Mouse (Mus musculus) c-Kit-positive CD71-negative TER-119-negative erythroid progenitor cells, embryonic 14.5 days (primary cell): Measurements from ENCODE around the gene Pdgfc.

Experiments used
- DNase-seq: peaks from one replicate; pipeline ENCODE4 v3.0.0-alpha.2; 2013; ENCODE audit warnings: low read depth

The Pdgfc gene

DNA sequence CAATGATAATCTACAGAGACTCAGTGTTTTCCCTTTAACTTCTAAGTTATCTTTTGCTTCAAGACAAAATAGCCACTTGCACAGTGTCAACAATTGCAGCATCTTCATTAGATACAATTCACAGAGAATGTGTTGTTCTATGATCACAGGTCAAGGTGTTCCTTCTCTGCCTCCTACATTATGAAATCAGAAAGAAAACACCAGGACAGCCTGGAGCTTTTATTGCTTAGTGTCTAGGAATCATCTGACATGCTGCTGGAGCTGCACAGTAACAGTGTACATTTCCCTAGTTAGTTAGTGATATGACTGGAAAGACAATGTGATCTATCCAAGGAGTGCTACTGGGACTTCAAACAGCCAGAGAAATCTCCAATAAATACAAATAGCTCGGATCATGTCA, 118.2 kb downstream of the Pdgfc start:
- no peak for DNase-seq

DNA sequence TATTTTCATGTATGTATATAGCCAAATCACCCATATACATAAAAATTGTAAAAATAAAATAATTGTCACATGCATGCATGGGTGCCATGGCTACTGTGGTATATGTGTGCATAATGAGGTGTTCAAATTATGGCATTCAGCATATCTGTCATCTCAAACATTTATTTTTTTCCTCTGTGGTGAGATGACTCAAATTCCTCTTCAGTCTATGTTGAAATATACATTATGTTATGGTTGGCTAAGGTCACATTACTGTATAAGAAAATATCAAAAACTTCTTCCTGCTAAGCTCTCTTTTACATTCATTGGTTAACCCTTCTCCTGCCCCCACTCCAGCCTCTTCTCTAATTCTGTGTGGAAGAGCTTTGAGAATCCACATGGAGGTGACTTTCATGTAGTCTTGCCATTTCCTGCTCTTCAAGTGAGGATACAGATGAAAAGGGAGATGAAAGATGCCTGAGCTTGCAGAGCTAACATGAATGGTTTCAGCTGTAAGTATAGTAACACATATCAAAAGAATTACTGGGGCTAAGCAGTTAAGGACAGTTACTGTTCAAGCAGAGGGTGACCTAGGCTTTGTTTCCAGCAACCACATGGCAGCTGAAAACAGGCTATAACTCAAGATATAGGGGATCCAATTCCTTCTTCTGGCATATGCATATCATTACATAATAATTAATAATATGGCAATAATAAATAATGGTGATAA, 124.4 kb downstream of the Pdgfc start:
- no peak for DNase-seq

DNA sequence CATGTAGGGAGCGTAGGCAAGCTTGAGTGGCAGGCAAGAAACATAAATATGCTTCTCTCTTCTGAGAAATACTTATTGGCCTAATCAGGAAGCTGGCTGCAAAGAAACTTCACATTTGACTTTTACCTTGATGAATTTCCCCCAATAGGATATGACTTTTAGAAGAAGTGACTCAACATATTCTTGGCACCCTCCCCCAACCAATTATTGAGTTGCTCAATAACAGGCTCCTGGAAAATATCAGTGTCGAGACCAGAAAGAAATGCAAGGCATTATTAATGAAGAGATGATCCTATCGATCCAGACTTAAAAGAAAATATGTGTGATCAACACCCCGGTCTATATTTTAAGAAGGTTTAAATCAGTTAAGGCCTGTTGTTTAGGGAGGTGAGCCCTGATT, 125.9 kb downstream of the Pdgfc start:
- no peak for DNase-seq

DNA sequence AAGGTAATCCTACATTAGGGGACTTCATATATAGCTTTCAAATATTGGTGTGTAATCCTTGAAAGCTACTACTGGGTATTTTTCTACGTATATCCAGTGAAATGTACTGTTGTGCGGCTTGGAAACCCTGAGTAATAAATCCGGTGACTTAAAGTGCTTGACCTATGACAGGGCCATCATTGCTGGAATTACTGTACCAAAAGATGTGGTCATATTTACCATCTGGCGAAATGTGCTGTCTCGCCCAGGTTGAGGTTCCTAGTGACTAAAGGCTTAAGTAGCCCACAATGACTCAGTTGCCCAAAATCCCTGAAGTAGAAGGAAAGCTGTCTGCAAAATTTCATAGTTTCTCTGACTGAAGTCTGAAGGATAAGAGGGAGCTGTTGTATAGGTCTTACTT, 127.9 kb downstream of the Pdgfc start:
- no peak for DNase-seq

DNA sequence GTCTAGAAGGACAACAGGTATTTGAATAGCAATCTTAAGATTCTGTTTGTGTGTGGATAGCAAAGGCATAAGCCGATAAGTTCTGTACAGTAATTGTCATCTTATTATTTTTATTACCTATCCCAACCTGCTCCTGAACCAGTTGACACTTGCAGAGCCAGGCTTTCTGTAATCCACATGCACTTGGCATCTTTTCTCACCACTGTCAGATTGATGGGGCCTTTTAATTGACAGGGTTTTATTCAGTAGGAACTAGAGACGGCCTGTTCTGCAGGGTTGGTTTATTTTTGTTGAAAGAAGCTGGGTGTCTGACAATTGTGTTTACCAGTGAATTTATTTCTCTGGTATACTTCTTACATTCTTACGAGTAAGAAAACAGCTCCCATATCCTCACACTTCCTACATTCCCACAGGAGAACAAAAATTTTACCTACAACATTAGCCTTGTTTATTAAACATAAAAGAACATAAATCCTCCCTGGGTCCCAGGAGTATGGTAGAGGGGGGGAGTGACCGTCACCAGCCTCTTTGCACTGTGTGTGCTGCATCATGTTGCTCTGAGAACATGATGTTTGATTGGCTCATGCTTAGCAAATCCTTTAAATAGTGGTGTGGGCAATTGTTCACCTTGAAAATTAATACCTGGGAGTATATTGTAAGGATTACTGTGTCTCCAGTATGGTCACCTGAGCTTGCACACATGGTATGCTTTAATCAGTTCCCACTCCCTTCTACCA, 134.0 kb downstream of the Pdgfc start:
- DNase-seq, result no peak

DNA sequence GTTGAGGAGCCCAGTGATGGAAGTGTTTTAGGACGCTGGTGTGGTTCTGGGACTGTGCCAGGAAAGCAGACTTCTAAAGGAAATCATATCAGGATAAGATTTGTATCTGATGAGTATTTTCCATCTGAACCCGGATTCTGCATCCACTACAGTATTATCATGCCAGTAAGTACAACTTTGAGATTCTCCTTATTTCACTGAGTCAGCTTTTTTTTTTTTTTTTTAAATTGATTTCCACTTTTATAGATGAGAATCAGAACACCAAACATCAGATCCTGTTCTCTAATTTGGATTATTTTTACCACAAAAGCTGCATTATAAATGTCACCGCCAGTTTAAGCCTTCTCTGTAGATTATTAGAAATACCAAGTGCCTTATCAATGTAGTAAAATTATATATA, 138.6 kb downstream of the Pdgfc start:
- no peak for DNase-seq

DNA sequence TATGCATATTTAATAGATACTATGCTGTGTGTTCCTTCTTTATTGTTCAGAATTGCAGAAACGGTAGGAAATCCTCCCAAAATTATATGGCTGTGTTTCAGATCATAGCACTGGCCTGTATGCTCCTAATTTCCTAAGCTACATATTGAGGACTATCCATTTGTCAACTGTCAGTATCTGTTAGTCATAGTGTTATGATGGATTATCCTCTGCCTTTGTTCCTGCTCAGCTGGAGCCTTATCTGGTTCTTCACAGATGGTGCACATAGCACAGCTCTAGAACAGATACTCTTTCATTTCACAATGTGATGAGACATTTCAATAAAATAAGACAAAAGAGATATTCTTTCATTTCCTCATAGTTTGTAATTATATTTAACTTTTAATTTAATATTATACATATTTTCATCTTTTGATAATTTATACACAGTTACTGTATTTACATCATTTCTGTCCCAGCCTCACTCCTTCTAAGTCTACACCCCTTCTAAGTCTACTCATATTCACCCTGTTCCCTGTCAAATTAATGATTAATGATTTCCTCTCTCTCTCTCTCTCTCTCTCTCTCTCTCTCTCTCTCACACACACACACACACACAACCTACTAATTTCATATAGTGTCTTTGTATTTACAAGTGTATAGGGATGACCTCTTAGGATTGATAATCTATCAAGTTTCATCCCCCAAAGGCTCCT, 145.2 kb downstream of the Pdgfc start:
- DNase-seq, result no peak

DNA sequence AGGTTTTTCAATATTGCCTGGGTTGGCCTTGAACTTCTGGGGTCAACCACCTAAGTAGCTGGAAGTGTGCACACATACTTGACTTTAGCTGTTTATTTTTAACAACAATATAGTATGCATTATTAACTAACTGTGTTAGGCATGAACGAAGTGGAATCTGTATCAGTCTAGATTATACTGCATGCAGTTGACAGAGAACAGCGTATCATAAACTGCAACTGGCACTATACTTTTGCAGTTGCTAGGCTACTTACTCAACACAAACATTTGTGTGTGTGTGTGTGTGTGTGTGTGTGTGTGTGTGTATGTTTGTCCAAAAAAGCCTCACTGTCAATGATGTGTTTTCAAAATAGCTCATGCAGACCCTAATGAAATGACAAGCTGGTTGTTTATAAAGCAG, 160.7 kb downstream of the Pdgfc start:
- no peak for DNase-seq

DNA sequence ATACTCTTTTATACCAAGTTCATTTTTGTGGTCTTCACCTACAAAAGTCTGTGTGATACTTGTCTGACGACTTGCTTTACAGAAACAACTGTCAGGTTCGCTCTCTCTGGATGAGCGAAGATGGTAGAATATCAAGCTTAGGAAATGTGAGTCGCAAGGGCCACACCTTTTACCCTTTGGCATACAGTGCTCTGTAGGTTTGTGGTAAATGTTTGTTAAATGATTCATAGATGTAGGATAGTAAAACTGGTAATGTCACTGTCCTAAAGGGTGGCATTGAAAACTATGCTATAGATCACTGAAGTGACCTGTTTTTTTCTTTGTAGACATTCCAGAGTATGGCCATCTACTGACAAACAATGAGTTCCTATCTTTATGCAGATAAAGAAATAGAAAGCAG, 161.4 kb downstream of the Pdgfc start:
- no peak for DNase-seq

DNA sequence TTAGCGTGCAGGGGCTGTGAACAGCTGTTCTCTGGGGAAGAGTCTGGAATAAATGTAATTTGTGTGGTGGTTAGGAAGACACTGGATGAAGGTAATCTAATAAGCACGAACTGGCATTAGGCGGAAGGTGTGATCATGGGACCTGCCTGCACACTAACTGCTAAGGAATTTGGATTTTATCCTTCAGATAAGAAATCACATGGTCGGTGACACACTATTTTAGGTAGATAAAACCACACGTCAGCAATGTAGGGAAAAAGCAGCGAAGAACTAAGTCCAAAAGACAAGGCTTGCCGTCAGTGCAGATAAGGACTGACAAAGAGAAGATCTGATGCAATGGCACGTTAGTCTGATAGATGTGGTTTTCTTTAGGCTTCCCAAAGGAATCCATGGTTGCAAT, 164.4 kb downstream of the Pdgfc start:
- DNase-seq, result no peak

DNA sequence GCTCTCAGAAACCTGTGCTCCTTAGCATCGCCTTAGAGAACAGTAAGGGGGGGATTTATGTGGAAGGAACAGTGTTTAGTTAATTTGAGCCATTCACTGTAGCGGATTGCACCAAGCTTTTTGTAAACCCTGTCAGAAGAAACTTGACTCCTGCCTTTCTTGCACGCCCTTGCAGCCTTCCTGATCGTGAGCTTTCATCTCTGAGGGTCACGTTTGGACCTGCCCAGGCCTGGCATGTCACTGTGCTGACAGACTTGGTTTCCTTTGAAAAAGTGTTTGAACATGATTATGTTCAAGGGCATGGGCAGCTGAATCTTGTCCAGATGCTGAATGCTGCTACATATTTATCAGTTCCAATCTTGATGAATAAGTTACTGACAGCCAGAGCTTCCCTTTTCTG, 169.0 kb downstream of the Pdgfc start:
- DNase-seq, result no peak

DNA sequence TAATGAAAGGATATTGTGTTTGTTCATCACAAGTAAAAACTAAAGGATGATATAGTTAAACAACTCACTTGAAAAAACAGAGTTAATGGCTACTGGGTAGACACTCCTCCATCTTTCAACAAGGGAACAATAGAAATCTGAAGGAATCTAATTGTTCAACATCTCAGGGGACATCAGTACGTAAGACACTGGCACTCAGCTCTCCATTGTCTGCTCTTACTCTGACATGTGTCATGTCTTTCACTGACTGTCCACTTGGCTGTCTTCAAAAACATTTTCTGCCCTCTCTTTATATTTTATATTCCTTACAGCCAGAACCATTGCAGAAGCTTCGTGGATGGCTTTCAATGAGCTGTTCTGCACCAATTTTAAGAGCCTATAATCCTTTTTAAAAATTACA, 172.0 kb downstream of the Pdgfc start:
- no peak for DNase-seq

DNA sequence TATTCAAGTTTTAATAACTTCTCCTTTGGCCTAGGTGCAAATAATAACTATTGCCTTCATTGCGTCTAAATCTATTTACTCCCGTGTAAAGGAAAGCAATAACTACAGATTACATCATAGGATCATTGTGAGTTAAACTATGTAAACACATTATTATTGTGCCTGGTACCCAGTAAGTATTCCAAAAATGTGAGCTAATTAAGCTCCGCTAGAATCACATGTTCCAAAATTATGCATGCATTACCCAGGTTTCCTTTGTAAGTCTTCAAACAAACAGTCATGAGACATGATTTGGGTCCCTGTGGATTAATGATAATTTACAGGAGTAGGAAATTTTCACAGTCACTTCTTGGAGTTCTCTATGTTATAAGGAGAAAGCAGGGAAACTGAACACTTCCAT, 174.9 kb downstream of the Pdgfc start:
- no peak for DNase-seq

DNA sequence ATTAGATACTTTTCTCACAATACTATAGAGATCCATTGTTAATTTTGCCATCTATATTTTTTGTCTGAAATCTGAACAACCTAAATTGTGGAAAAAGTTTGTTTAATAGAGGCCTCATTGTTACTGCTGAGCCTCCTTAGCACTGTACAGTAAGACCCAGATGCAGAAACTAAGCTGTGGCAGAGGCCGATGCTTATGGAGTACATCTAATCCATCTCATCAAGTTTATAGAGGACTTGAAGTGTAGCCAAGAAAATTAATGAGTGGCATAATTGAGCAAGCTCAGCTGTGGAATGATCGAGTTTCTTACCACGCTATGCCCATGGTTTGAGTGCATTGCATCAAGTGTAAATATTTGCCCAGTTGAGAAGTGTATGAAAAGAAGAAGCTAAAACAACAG, 175.4 kb downstream of the Pdgfc start:
- no peak for DNase-seq

DNA sequence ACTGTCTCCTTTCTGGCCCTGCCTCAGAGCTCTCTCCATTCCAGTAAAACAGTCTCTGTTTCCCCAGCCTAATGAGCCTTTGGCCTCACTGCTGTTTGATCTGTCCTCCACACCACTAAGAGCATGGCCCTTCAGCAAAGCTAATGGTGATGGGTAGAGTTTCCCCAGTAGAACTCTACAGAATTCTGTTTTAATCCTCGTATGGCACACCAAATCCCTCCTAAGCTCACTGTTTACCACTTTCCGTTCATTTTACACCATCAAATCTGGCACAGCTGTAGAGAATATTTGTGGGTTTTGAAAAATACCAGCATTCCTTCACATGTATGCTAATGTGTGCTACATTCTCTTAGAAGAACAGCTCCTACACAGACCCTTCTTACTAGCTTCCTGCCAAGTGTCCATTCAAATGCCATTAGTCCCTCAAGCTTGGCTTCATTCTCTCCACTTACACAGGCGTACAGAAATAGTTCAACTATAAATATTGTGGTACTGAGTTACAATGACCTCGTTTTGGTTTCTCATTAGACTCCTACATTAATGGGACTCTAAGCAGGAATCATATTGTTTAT, 179.4 kb downstream of the Pdgfc start:
- DNase-seq, result no peak

DNA sequence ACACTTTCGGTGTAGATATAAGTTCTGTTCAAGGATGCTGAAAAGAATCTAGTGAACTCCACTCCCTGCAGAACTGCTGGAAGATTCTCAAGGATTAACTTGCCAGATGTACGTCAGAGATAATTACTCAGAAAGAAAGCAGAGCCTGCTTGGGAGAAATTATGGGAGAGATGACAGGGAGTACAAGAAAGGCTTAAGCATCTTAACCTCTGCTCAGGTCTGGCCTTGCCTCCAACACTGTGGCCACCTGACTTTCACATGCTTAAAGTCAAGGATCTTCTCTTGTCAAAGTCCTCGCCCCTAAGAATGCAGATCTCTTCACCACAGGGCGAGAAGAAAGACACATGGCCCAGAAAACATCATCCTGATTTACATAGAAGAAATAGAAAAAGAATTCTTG, 185.5 kb downstream of the Pdgfc start:
- DNase-seq, result no peak

DNA sequence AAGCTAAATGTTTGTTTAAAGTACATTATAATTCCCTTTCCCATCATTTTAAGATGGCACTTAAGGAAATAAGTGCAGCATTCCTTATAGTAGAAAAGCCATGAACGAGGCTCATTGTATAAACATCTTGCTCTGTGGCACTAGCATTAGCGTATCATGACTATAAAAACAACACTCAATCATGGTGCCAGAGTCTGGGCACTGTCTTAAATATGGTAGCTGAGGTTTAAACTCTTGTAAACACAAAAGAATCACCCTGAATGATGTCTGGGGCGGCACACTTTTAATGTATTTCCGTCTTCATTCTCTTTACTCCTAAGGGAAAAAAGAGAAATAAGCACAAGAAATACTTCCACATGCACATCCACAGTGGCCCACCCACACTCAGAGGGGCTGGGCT, 192.1 kb downstream of the Pdgfc start:
- no peak for DNase-seq

DNA sequence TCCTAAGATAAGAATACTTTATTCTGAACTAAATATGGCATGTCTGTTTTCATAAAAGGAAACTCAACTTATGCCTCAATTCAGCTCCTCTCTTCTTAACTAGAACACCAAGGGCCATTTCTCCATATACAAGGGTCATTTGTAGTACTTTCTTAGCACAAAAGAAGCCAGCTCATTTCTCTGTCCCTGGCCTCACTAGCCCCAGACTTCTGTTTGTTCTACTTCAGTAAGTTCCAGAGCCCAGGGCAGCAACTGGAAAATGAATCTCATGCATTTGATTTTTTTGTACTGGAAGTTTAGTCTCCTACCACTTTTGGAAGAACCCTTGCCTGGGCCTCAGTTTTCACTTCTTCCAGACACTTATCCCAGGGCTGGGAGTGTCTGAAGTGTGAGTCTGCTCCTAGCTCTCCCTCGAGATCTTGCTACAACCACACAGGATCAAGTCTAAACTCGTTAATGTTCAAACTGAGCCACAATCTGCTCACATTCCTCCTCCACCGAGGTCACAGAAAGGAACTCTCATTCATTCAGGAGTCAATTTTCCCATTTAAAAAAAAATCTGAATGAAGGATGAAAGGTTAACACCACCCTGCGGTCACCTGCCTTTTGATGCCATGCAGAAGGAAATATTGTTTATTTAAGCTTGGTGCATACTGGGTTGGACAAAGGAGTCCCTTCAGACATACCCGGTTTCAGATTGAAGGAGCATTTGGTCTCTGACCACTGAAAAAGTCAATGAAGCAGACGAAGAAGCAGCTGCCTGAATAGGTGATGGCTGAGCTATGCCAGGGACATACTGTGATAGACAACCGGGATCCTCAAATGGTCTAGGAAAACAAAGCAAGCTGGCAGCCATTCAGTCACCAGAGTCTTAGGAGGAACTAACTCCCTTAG, 206.7 kb downstream of the Pdgfc start:
- DNase-seq, result no peak

DNA sequence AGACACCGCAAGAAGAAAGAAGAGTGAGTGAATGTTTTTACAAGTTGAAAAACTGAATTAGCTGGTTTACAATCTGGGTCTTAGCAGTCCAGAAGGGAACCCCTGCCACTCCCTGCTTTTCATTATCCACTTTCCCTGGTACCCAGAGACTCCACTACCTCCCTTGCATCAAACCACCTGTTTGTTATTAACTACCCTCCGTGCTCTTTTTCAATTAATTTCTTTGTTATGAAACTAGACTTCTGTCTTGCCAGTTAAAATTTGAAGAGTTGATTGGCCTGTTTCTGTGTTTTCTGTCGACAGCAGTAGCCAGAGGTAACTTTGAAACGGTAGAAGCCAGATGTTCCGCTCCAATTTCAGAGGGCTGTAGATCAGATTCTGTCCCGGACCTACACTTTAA, 207.4 kb downstream of the Pdgfc start:
- DNase-seq, result no peak

DNA sequence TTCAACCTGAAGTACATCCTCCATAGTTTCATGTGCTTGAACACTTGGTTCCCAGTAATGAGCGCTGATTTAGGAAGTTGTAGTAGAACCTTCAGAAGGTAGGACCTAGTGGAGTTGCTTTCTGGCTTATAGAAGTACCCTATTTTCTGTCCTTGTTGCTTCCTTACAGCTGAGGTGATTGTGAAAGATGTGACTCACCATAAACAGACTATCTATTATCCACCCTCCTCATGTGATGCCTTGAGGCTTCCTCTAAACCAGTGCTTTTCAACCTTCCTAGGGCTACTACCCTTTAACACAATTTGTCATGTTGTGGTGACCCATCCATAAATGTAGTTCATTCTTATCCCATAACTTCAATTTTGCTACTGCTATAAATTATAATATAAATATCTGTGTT, 226.6 kb downstream of the Pdgfc start:
- no peak for DNase-seq
